Mouse (Mus musculus): Measurements from ENCODE around the gene Zfp143. TPM values are rescaled to one million over a fixed set of nuclear protein-coding genes. Genes with fewer than 3 reads are reported as not detected.
"Not testable (repeated sequence)": the region's sequence is repeated elsewhere in the genome, so short reads cannot be mapped to it uniquely, and the experiment has no call there.

The Zfp143 gene
- polyA plus RNA-seq, 1 experiment from 2014 or later: 23.1 TPM

DNA sequence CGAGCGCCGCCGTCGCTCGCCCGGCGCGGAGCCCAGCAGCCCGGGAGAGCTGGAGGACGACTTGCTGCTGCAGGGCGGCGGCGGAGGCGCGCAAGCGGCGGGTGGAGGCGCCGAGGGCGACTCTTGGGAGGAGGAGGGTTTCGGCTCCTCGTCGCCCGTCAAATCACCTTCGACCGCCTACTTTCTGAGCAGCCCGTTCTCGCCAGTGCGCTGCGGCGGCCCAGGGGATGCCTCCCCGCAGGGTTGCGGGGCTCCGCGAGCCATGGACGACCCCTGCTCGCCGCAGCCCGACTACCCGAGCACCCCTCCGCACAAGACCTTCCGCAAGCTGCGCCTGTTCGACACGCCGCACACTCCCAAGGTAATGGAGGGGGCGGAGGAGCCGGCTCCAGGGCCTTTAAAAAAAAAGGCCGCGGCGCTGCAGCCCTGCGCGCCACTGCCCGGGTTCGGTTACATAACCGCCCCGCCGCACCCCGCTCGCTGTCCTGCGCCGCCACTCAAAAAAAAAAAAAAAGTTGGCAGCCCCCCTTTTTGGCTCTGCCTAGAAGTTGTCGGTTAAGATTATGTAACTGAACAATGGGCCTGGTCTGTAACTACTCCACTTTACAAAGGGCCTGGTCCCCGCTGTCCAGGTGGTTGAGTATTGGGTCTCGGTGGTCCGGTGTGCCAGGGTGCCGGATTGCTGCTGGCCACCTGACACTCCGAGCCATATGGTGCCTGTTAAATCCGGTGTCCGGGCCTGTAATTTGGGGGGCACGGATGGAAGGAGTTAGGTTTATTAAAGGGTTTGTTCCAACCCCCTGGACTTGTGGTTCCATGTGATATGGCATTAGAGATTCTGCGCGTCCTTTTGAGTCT is 61.8 kb downstream of the Zfp143 start:
- Histone ChIP-seq H3K36me3 (ENCODE audit: control insufficient read depth, insufficient read depth) (no peaks in the 10 kb centered on the region), H3K4me3 (replicated peaks; ENCODE audit: low read length) (peak overlapping the region; percentile 70), H3K9ac (replicated peaks; ENCODE audit: low read depth, low read length) (peak overlapping the region; percentile 64), H3K27ac (ENCODE audit: low read length) (peak overlapping the region; percentile 87), H3K4me2 (ENCODE audit: low read length) (peak overlapping the region; percentile 88), H3K27me3 (replicated peaks; ENCODE audit: control insufficient read depth, insufficient read depth, low read length) (no peaks in the 10 kb centered on the region), H3K4me1 (replicated peaks; ENCODE audit: control insufficient read depth, insufficient read depth, low read length) (peaks cover 8% of the 10 kb centered on the region), H3K9me3 (ENCODE audit: control insufficient read depth, low read length) (no peaks in the 10 kb centered on the region)
- WGBS: under 1% methylated on average over 68 of the region's 74 CpGs
- ATAC-seq: peak; percentile 41

DNA sequence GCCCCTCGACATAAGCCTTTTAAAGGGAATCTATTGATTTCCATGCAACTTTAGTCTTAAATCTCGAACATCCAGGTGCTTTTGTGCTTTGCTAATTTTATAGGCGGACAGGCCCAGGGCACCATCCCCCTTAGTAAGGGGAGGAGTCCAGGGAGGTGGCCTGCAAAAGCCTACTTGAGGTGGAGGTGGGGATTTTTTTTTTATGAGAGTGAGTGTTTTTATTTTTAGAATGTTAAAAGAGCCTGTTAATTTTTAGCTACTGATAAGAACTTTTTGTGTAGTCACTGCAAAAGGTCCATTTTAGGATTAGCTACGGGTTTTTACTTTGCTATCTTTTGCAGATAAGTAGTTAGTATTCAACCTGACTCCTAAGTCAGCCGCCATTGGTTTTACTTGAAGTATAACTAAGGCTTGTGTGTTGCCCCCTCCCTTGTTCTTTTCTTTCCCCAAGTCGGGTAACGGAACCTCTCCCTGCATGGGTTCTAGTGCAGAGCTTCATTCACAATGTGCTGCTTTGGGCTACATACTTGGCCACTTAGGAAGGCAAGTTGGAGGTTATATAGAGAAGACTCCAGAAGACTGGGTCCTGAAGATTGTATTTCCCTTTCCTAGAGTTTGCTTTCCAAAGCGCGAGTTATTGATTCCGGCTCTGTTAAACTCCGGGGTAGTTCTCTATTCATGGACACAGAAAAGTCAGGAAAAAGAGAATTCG is 63.0 kb downstream of the Zfp143 start:
- H3K9ac ChIP-seq (replicated peaks; ENCODE audit: low read depth, low read length): no peak overlapping the region
- ATAC-seq: no peak
- no peaks in the 10 kb centered on the region for H3K27me3 ChIP-seq (replicated peaks; ENCODE audit: control insufficient read depth, insufficient read depth, low read length)
- no peak overlapping the region for H3K27ac ChIP-seq (ENCODE audit: low read length)
- H3K36me3 ChIP-seq (ENCODE audit: control insufficient read depth, insufficient read depth): no peaks in the 10 kb centered on the region
- peaks cover 8% of the 10 kb centered on the region for H3K4me1 ChIP-seq (replicated peaks; ENCODE audit: control insufficient read depth, insufficient read depth, low read length)
- H3K4me2 ChIP-seq (ENCODE audit: low read length): peak overlapping the region; percentile 88
- WGBS: 50% methylated on average over 12 of the region's 12 CpGs
- peak overlapping the region; percentile 70 for H3K4me3 ChIP-seq (replicated peaks; ENCODE audit: low read length)
- H3K9me3 ChIP-seq (ENCODE audit: control insufficient read depth, low read length): no peaks in the 10 kb centered on the region

DNA sequence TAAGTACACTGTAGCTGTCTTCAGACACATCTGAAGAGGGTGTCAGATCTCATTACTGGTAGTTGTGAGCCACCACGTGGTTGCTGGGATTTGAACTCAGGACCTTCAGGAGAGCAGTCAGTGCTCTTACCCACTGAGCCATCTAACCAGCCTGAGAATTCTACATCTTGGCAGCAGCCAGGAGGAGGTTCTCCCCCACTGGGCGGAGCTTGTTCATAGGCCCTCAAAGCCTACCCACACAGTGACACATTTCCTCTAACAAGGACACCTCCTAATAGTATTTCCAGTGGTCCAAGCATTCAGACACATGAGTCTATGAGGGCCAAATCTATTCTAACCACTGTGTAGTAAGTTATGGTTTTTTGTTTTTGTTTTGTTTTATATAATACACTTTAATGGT is 67.5 kb downstream of the Zfp143 start:
- Histone ChIP-seq H3K4me1 (replicated peaks; ENCODE audit: control insufficient read depth, insufficient read depth, low read length) (no peaks in the 10 kb centered on the region; the same call in 1 of the 2 replicates), H3K27ac (ENCODE audit: low read length) (no peak overlapping the region), H3K4me2 (ENCODE audit: low read length) (no peak overlapping the region), H3K4me3 (replicated peaks; ENCODE audit: low read length) (no peak overlapping the region), H3K9me3 (ENCODE audit: control insufficient read depth, low read length) (no peaks in the 10 kb centered on the region), H3K27me3 (replicated peaks; ENCODE audit: control insufficient read depth, insufficient read depth, low read length) (no peaks in the 10 kb centered on the region), H3K9ac (replicated peaks; ENCODE audit: low read depth, low read length) (no peak overlapping the region), H3K36me3 (ENCODE audit: control insufficient read depth, insufficient read depth) (no peaks in the 10 kb centered on the region)
- WGBS: 83% methylated on average over 2 of the region's 2 CpGs
- no peak for ATAC-seq

DNA sequence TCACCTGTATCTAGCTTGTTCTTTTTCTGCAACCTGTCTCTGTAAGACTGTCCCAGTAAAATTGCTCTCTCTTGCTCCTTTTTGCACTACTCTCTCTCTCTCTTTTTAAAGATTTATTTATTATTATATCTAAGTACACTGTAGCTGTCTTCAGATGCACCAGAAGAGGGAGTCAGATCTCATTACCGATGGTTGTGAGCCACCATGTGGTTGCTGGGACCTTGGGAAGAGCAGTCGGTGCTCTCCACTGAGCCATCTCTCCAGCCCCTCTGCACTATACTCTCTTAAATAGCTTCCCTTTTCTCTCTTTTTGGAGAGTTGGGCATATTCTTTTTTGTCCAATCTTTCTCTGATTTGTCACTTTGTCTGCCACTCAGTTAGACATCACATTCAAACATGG is 71.3 kb downstream of the Zfp143 start:
- H3K27me3 ChIP-seq (replicated peaks; ENCODE audit: control insufficient read depth, insufficient read depth, low read length); H3K27ac ChIP-seq (ENCODE audit: low read length); H3K9ac ChIP-seq (replicated peaks; ENCODE audit: low read depth, low read length); H3K36me3 ChIP-seq (ENCODE audit: control insufficient read depth, insufficient read depth); H3K9me3 ChIP-seq (ENCODE audit: control insufficient read depth, low read length); H3K4me1 ChIP-seq (replicated peaks; ENCODE audit: control insufficient read depth, insufficient read depth, low read length); ATAC-seq; H3K4me2 ChIP-seq (ENCODE audit: low read length); H3K4me3 ChIP-seq (replicated peaks; ENCODE audit: low read length): not testable (repeated sequence)
- 79% methylated on average over 2 of the region's 2 CpGs for WGBS

DNA sequence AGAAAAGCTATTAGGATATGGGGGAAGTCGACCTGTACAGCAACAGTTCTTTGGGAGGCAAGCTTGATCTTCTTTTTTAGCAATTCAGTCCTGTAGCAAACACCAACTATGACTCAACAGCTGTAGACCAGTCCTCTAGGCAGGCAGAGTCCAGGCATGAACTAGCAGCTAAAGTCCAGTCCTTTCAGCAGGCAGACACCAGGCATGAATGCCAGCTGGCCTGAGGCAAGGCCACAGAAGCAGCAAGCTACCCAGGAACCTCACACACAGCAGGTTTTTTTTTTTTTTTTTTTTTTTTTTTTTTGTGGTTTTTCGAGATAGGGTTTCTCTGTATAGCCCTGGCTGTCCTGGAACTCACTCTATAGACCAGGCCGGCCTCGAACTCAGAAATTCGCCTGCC is 73.0 kb downstream of the Zfp143 start:
- no peak for ATAC-seq
- no peak overlapping the region for H3K4me2 ChIP-seq (ENCODE audit: low read length)
- no peak overlapping the region for H3K27ac ChIP-seq (ENCODE audit: low read length)
- no peaks in the 10 kb centered on the region for H3K27me3 ChIP-seq (replicated peaks; ENCODE audit: control insufficient read depth, insufficient read depth, low read length)
- no peak overlapping the region for H3K9ac ChIP-seq (replicated peaks; ENCODE audit: low read depth, low read length)
- no peaks in the 10 kb centered on the region; the same call in 1 of the 2 replicates for H3K36me3 ChIP-seq (ENCODE audit: control insufficient read depth, insufficient read depth)
- no peaks in the 10 kb centered on the region for H3K9me3 ChIP-seq (ENCODE audit: control insufficient read depth, low read length)
- no peak overlapping the region for H3K4me3 ChIP-seq (replicated peaks; ENCODE audit: low read length)
- H3K4me1 ChIP-seq (replicated peaks; ENCODE audit: control insufficient read depth, insufficient read depth, low read length): no peaks in the 10 kb centered on the region
- 99% methylated on average over 5 of the region's 5 CpGs for WGBS

DNA sequence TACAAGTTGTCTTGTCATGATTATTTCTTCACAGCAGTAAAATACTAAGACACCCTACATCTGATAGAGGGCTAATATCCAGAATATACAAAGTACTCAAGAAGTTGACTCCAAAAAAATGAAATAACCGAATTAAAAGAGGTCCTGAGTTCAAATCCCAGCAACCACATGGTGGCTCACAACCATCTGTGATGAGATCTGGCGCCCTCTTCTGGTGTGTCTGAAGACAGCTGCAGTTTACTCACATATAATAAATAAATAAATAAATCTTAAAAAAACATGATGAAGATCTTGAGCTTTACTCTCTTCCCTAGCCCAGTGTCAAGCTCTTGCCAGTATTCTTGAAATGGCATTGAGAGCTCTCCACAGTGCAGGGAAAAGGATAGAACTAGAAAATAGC is 77.5 kb downstream of the Zfp143 start:
- H3K36me3 ChIP-seq (ENCODE audit: control insufficient read depth, insufficient read depth): no peaks in the 10 kb centered on the region; the same call in 1 of the 2 replicates
- 87% methylated on average over 2 of the region's 2 CpGs for WGBS
- no peaks in the 10 kb centered on the region for H3K9me3 ChIP-seq (ENCODE audit: control insufficient read depth, low read length)
- no peaks in the 10 kb centered on the region for H3K4me1 ChIP-seq (replicated peaks; ENCODE audit: control insufficient read depth, insufficient read depth, low read length)
- H3K27me3 ChIP-seq (replicated peaks; ENCODE audit: control insufficient read depth, insufficient read depth, low read length): no peaks in the 10 kb centered on the region
- no peak overlapping the region for H3K4me2 ChIP-seq (ENCODE audit: low read length)
- H3K4me3 ChIP-seq (replicated peaks; ENCODE audit: low read length): no peak overlapping the region
- H3K9ac ChIP-seq (replicated peaks; ENCODE audit: low read depth, low read length): no peak overlapping the region
- ATAC-seq: no peak
- H3K27ac ChIP-seq (ENCODE audit: low read length): no peak overlapping the region

DNA sequence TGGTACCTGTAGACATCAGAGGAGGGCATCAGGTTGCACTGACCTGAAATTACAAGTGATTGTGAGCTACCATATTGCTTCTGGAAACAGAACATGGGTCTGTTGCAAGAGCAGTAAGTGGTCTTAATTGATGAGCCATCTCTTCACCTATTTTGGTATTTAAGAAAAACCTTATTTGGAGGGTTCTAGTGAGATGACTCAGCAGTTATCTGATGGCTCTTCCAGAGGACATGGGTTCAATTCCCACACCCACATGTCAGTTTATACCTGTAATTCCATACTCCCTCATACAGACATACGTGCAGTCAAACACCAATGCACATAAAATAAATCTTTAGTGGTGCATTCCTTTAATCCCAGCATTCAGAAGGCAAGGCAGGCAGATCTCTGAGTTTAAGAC is 82.8 kb downstream of the Zfp143 start:
- 88% methylated on average over 1 of the region's 1 CpGs for WGBS
- H3K9me3 ChIP-seq (ENCODE audit: control insufficient read depth, low read length): no peaks in the 10 kb centered on the region
- no peak overlapping the region for H3K4me3 ChIP-seq (replicated peaks; ENCODE audit: low read length)
- no peak overlapping the region for H3K27ac ChIP-seq (ENCODE audit: low read length)
- no peak for ATAC-seq
- no peaks in the 10 kb centered on the region; the same call in 1 of the 2 replicates for H3K36me3 ChIP-seq (ENCODE audit: control insufficient read depth, insufficient read depth)
- no peak overlapping the region for H3K9ac ChIP-seq (replicated peaks; ENCODE audit: low read depth, low read length)
- H3K4me2 ChIP-seq (ENCODE audit: low read length): no peak overlapping the region
- H3K27me3 ChIP-seq (replicated peaks; ENCODE audit: control insufficient read depth, insufficient read depth, low read length): no peaks in the 10 kb centered on the region
- H3K4me1 ChIP-seq (replicated peaks; ENCODE audit: control insufficient read depth, insufficient read depth, low read length): no peaks in the 10 kb centered on the region

Other genes starting within 250 kb of the Zfp143 start
- 0.46 and 0.70 TPM in 2 replicates for gene Scube2, start 195.5 kb upstream of the Zfp143 start, polyA plus RNA-seq (2015; fragmentation: Nextera tagmentation; extraction: Ambion mirVana)
- gene Dennd5a, start 100.7 kb upstream of the Zfp143 start, polyA plus RNA-seq (2015; fragmentation: Nextera tagmentation; extraction: Ambion mirVana): 42.2 and 47.7 TPM in 2 replicates
- gene Tmem41b, start 74.3 kb upstream of the Zfp143 start, polyA plus RNA-seq (2015; fragmentation: Nextera tagmentation; extraction: Ambion mirVana): 68.4 and 70.2 TPM in 2 replicates
- 57.6 and 67.1 TPM in 2 replicates for gene Ipo7, start 42.9 kb upstream of the Zfp143 start, polyA plus RNA-seq (2015; fragmentation: Nextera tagmentation; extraction: Ambion mirVana)
- 8.9 and 10.2 TPM in 2 replicates for gene Wee1, start 60.8 kb downstream of the Zfp143 start, polyA plus RNA-seq (2015; fragmentation: Nextera tagmentation; extraction: Ambion mirVana)
- gene Swap70, start 160.5 kb downstream of the Zfp143 start, polyA plus RNA-seq (2015; fragmentation: Nextera tagmentation; extraction: Ambion mirVana): 11.7 and 13.2 TPM in 2 replicates

Measured in forebrain, embryonic 16.5 days (tissue).